Mouse (Mus musculus) liver, embryonic 14.5 days (tissue): ENCODE measurements at regions not wholly inside any gene's neighbourhood (a gene's known extent, or its start where the extent isn't known, plus 50 kb on each side); places are given as distances from the start of the nearest gene placed in this dataset.

Experiments
- ATAC-seq: fragments of 200-750 bp; cut with Nextera tagmentation; 2 replicates; pipeline ENCODE4 v1.8.0; 2017; ENCODE audit warnings: moderate number of reproducible peaks, mild to moderate bottlenecking, moderate library complexity; ENCODE audit not compliant: insufficient read depth
- DNase-seq, 3 experiments: peaks; one replicate each; pipeline ENCODE4 v3.0.0-alpha.2; 2012 to 2013; ENCODE audit warnings: low read depth in 3 of 3, low spot score in 3 of 3
- H3K27ac ChIP-seq: fragments of 300-500 bp; sonication (generic); 2 replicates; pipeline ENCODE4 v1.5.1; 2014; ENCODE audit warnings: moderate library complexity, mild to moderate bottlenecking, control low read depth, inconsistent platforms
- H3K27me3 ChIP-seq: fragments of 300-500 bp; sonication (generic); 2 replicates; pipeline ENCODE4 v1.6.1; 2014; ENCODE audit warnings: mild to moderate bottlenecking, low read length, moderate library complexity; ENCODE audit not compliant: control insufficient read depth, insufficient read depth
- H3K36me3 ChIP-seq: fragments of 300-500 bp; sonication (generic); replicated peaks from 2 replicates; pipeline ENCODE4 v1.6.1; 2014; ENCODE audit warnings: low read depth; ENCODE audit not compliant: control insufficient read depth, insufficient read depth
- H3K4me1 ChIP-seq, 2 experiments: fragments of 200-500 bp in 1 of 2; fragments of 300-500 bp in 1 of 2; sonication (generic) in 1 of 2; replicated peaks; 2 replicates each; pipeline ENCODE4 v1.6.1; 2012 to 2014; ENCODE audit warnings: antibody characterized with exemption in 1 of 2, inconsistent platforms in 1 of 2, low read length in 1 of 2; ENCODE audit not compliant: control insufficient read depth in 2 of 2, insufficient read depth in 2 of 2
- H3K4me2 ChIP-seq: fragments of 300-500 bp; sonication (generic); 2 replicates; pipeline ENCODE4 v1.6.1; 2014; ENCODE audit warnings: low read depth, mild to moderate bottlenecking, control low read depth, moderate library complexity
- H3K4me3 ChIP-seq, 2 experiments: fragments of 200-500 bp in 1 of 2; fragments of 300-500 bp in 1 of 2; sonication (generic) in 1 of 2; 2 replicates each; pipeline ENCODE4 v1.5.1; 2012 to 2014; ENCODE audit warnings: low read depth in 2 of 2, low read length in 2 of 2, mild to moderate bottlenecking in 2 of 2, control low read depth in 1 of 2, inconsistent platforms in 1 of 2, moderate library complexity in 1 of 2; ENCODE audit not compliant: insufficient read depth in 1 of 2
- H3K9ac ChIP-seq: fragments of 300-500 bp; sonication (generic); replicated peaks from 2 replicates; pipeline ENCODE4 v1.6.1; 2014; ENCODE audit warnings: mild to moderate bottlenecking, control low read depth, moderate library complexity
- H3K9me3 ChIP-seq: fragments of 300-500 bp; sonication (generic); 2 replicates; pipeline ENCODE4 v1.6.1; 2016; ENCODE audit warnings: low read length, mixed read lengths; ENCODE audit not compliant: control insufficient read depth
- CTCF ChIP-seq: IDR thresholded peaks from 2 replicates; pipeline ENCODE4 v1.5.1; 2016; ENCODE audit warnings: antibody characterized with exemption, low read depth, control low read depth
- EP300 ChIP-seq: IDR thresholded peaks from 2 replicates; pipeline ENCODE4 v1.6.1; 2016; ENCODE audit warnings: antibody characterized with exemption, low read depth
- WGBS: fragments of 180-500 bp; shearing (Covaris S2); extraction: QIAGEN DNeasy Blood & Tissue Kit; methylation state at CpG from one replicate; pipeline ENCODE4 v1.1.7; 2014; ENCODE audit not compliant: insufficient replicate concordance; 5-methylcytosine and 5-hydroxymethylcytosine counted together

GRCm38 (mm10) chr12:25991801-25992525, 423.1 kb downstream of the Rnf144a start:
- Histone ChIP-seq H3K27ac (no peak overlapping the region), H3K9ac (no peak overlapping the region), H3K4me2 (no peak overlapping the region), H3K9me3 (no peaks in the 10 kb centered on the region), H3K4me3 (no peak overlapping the region), H3K27me3 (no peaks in the 10 kb centered on the region), H3K4me1 (no peaks in the 10 kb centered on the region), H3K36me3 (no peaks in the 10 kb centered on the region)
- DNase-seq (no peak), ATAC-seq (no peak)
- TF ChIP-seq EP300 (no peak), CTCF (no peak)
- 49% methylated on average over 6 of the region's 6 CpGs for WGBS

GRCm38 (mm10) chr12:25982545-25982944, 432.5 kb downstream of the Rnf144a start:
- H3K4me1 ChIP-seq = no peaks in the 10 kb centered on the region

DNA sequence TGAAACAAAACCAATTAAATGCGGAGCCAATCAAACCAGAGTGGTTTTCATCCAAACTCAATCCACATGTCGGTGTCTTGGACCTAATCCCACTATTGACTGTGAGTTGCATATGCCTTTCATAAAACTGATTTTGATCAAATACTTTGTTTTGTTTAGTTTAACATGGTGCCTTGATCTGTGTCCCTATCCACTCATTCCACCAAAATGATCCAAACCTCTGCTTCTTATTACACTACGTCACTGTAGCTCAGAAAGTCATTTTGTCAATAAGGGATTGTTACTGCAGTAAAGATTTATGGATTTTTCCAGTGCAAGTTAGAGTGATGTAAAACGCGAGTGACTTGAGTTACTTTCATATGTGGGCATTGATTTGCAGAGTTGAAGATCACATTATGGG, 436.7 kb downstream of the Rnf144a start:
- H3K4me2 ChIP-seq = no peak overlapping the region
- no peaks in the 10 kb centered on the region for H3K36me3 ChIP-seq
- H3K4me1 ChIP-seq = no peaks in the 10 kb centered on the region
- no peaks in the 10 kb centered on the region for H3K27me3 ChIP-seq
- H3K27ac ChIP-seq = no peak overlapping the region
- no peak for ATAC-seq
- H3K4me3 ChIP-seq = no peak overlapping the region
- no peaks in the 10 kb centered on the region for H3K9me3 ChIP-seq
- no peak overlapping the region for H3K9ac ChIP-seq
- no peak for DNase-seq
- TF ChIP-seq EP300 (no peak), CTCF (no peak)
- 73% methylated on average over 5 of the region's 5 CpGs for WGBS

More at GRCm38 (mm10) chr12:25982545-25982944, 432.5 kb downstream of the Rnf144a start:
- H3K27me3 ChIP-seq = no peaks in the 10 kb centered on the region
- H3K9me3 ChIP-seq = no peaks in the 10 kb centered on the region
- TF ChIP-seq CTCF (no peak), EP300 (no peak)
- 80% methylated on average over 4 of the region's 4 CpGs for WGBS
- H3K4me3 ChIP-seq = no peak overlapping the region
- H3K36me3 ChIP-seq = no peaks in the 10 kb centered on the region
- DNase-seq (no peak), ATAC-seq (no peak)
- H3K27ac ChIP-seq = no peak overlapping the region
- H3K9ac ChIP-seq = no peak overlapping the region
- H3K4me2 ChIP-seq = no peak overlapping the region

DNA sequence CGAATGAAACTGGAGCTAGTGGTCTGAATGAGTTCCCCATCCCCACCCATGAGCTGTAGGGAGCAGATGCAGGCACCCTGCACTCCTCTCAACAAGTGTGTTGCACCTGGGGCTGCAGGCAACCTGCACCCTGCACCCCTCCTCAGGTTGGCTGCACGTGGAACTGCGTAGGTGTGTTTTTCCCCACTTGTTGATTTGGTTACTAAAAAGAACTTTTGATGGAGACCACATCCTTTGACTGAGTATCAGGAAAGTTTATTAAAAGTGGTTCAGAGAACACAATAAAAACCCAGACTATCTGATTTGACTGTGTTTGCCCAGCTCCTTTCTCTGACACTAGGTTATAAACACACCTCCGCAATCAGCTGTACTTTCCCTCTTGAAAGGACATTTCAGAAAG, 456.5 kb downstream of the Rnf144a start:
- ATAC-seq (no peak), DNase-seq (no peak)
- Histone ChIP-seq H3K27ac (no peak overlapping the region), H3K27me3 (no peaks in the 10 kb centered on the region), H3K9ac (no peak overlapping the region), H3K9me3 (no peaks in the 10 kb centered on the region), H3K36me3 (no peaks in the 10 kb centered on the region), H3K4me2 (no peak overlapping the region), H3K4me1 (no peaks in the 10 kb centered on the region), H3K4me3 (no peak overlapping the region)
- WGBS = 63% methylated on average over 4 of the region's 4 CpGs
- TF ChIP-seq EP300 = no peak
- no peak for TF ChIP-seq CTCF

DNA sequence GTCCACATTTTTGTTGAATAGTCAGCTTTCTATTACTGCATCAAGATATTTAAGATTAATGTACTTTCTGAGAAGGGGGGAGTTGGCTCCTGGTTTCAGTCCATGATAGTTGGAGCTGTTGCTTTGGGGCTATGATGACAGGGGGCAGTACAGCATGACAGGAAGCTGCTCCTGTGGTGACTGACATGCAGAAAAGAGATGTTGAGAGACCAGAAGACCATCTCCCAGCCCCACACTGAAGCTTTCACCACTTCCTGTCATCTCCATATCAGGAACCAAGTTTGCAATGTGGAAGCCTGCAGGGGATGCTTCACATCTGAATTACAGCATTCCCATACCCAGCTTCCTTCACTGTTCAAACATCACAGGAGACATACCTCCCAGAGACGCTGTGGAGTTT, 457.5 kb downstream of the Rnf144a start:
- no peak for TF ChIP-seq EP300
- TF ChIP-seq CTCF = no peak
- no peak overlapping the region for H3K4me2 ChIP-seq
- H3K27ac ChIP-seq = no peak overlapping the region
- no peaks in the 10 kb centered on the region for H3K4me1 ChIP-seq
- DNase-seq (no peak), ATAC-seq (no peak)
- 57% methylated on average over 1 of the region's 1 CpGs for WGBS
- no peak overlapping the region for H3K9ac ChIP-seq
- H3K36me3 ChIP-seq = no peaks in the 10 kb centered on the region
- H3K4me3 ChIP-seq = no peak overlapping the region
- H3K27me3 ChIP-seq = no peaks in the 10 kb centered on the region
- no peaks in the 10 kb centered on the region for H3K9me3 ChIP-seq
